Mouse (Mus musculus): ENCODE results near the gene Ehbp1. TPM values are rescaled to one million over a fixed set of nuclear protein-coding genes. Genes with fewer than 3 reads are reported as not detected.

Gene Ehbp1
- total RNA-seq, 2 experiments from 2014 or later, result 33.8 to 34.0 TPM

- peak; percentile 84 to 95 for DNase-seq (ENCODE audit: low spot score in 2 of 2)
These were observed 55.1 kb downstream of the Ehbp1 start for GRCm38 (mm10) chr11:22286885-22287512.

- peak; percentile 28 to 31 for DNase-seq (ENCODE audit: low spot score in 2 of 2)
These were observed 55.7 kb downstream of the Ehbp1 start for GRCm38 (mm10) chr11:22286371-22286872.

GRCm38 (mm10) chr11:22276656-22277055 is 65.4 kb downstream of the Ehbp1 start:
- no peak for DNase-seq (ENCODE audit: low spot score in 2 of 2)

GRCm38 (mm10) chr11:22274144-22274543 is 67.9 kb downstream of the Ehbp1 start:
- no peak for DNase-seq (ENCODE audit: low spot score in 2 of 2)

- DNase-seq (ENCODE audit: low spot score in 2 of 2), result no peak
These were observed 68.7 kb downstream of the Ehbp1 start for GRCm38 (mm10) chr11:22273378-22273777.

GRCm38 (mm10) chr11:22271889-22272288 is 70.2 kb downstream of the Ehbp1 start:
- DNase-seq (ENCODE audit: low spot score in 2 of 2), result no peak

GRCm38 (mm10) chr11:22269643-22270042 is 72.4 kb downstream of the Ehbp1 start:
- DNase-seq (ENCODE audit: low spot score in 2 of 2), result no peak

GRCm38 (mm10) chr11:22269173-22269572 is 72.9 kb downstream of the Ehbp1 start:
- no peak for DNase-seq (ENCODE audit: low spot score in 2 of 2)

GRCm38 (mm10) chr11:22267014-22267413 is 75.1 kb downstream of the Ehbp1 start:
- no peak for DNase-seq (ENCODE audit: low spot score in 2 of 2)

- DNase-seq (ENCODE audit: low spot score in 2 of 2), result no peak
These were observed 86.7 kb downstream of the Ehbp1 start for GRCm38 (mm10) chr11:22255418-22255817.

GRCm38 (mm10) chr11:22249363-22249762 is 92.7 kb downstream of the Ehbp1 start:
- no peak for DNase-seq (ENCODE audit: low spot score in 2 of 2)

GRCm38 (mm10) chr11:22247736-22248135 is 94.4 kb downstream of the Ehbp1 start:
- no peak for DNase-seq (ENCODE audit: low spot score in 2 of 2)

GRCm38 (mm10) chr11:22247069-22247468 is 95.0 kb downstream of the Ehbp1 start:
- no peak for DNase-seq (ENCODE audit: low spot score in 2 of 2)

GRCm38 (mm10) chr11:22235558-22235957 is 106.5 kb downstream of the Ehbp1 start:
- DNase-seq (ENCODE audit: low spot score in 2 of 2), result no peak

GRCm38 (mm10) chr11:22234739-22235138 is 107.4 kb downstream of the Ehbp1 start:
- no peak for DNase-seq (ENCODE audit: low spot score in 2 of 2)

GRCm38 (mm10) chr11:22230906-22231305 is 111.2 kb downstream of the Ehbp1 start:
- no peak for DNase-seq (ENCODE audit: low spot score in 2 of 2)

- DNase-seq (ENCODE audit: low spot score in 2 of 2), result no peak
These were observed 116.5 kb downstream of the Ehbp1 start for GRCm38 (mm10) chr11:22225619-22226018.

GRCm38 (mm10) chr11:22218222-22218621 is 123.9 kb downstream of the Ehbp1 start:
- no peak for DNase-seq (ENCODE audit: low spot score in 2 of 2)

GRCm38 (mm10) chr11:22216941-22217340 is 125.2 kb downstream of the Ehbp1 start:
- no peak for DNase-seq (ENCODE audit: low spot score in 2 of 2)

GRCm38 (mm10) chr11:22206611-22207010 is 135.5 kb downstream of the Ehbp1 start:
- DNase-seq (ENCODE audit: low spot score in 2 of 2), result no peak

GRCm38 (mm10) chr11:22206191-22206590 is 135.9 kb downstream of the Ehbp1 start:
- DNase-seq (ENCODE audit: low spot score in 2 of 2), result no peak

- no peak for DNase-seq (ENCODE audit: low spot score in 2 of 2)
These were observed 138.7 kb downstream of the Ehbp1 start for GRCm38 (mm10) chr11:22203413-22203812.

GRCm38 (mm10) chr11:22201125-22201524 is 141.0 kb downstream of the Ehbp1 start:
- DNase-seq (ENCODE audit: low spot score in 2 of 2), result no peak
